ENCODE assay signal across 13 mouse cellular contexts in the genomic region with DNA sequence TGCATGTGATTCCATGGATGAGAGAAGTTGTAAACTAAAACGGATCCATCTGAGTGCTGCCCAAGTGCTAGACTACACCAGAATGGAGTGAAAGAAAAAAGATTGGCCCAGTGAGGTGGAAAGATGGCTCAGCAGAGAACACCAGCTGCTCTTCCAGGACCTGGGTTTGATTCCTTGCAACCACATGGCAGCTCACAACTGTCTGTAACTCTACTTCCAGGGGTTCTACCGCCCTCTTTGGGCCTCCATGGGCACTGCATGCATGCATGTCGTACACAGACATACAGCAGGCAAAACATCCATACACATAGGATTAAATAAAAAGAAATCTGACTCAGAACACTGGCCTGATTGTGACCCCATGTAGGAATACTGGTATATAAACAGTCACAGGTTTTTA. TPM values are rescaled to one million over a fixed set of nuclear protein-coding genes. Genes with fewer than 3 reads are reported as not detected.
A peak's percentile ranks its signal among the peaks of the same experiment; 100 is the strongest.
DNase-seq lines count a peak whose midpoint lies in the region; ATAC-seq and TF ChIP-seq lines count a peak whose summit lies in the region.
"Had no signal": no experiment of that assay in that cellular context is flagged by ENCODE, and none has a peak within 500 bp of the region (broad histone marks: within the 10 kb centered on the region; RNA-seq: fewer than 3 reads in every experiment).

No protein-coding gene starts in this region.

- TF ChIP-seq CTCF in left cerebral cortex, adult 2 months (IDR thresholded peaks at IDR 0.05) = peak; percentile 17
- peak; percentile 44; the same call in 1 of the 2 replicates for TF ChIP-seq CTCF in small intestine, adult 2 months (IDR thresholded peaks at IDR 0.05; ENCODE audit: extremely low read depth, insufficient read length, insufficient replicate concordance, low read depth, low read length)

- no peak overlapping the region for H3K4me2 ChIP-seq in hindbrain, embryonic 12.5 days (replicated peaks)
- H3K4me2 ChIP-seq: limb, embryonic 13.5 days; stomach, embryonic 15.5 days had no signal

- no peak overlapping the region for H3K4me3 ChIP-seq in left cerebral cortex, adult 2 months
- H3K4me3 ChIP-seq in small intestine, adult 2 months (ENCODE audit: low read depth, low read length) = no peak overlapping the region
- H3K4me3 ChIP-seq in hindbrain, embryonic 10.5 days = no peak overlapping the region
- no peak overlapping the region for H3K4me3 ChIP-seq in hindbrain, embryonic 12.5 days
- H3K4me3 ChIP-seq: embryonic facial prominence, embryonic 10.5 days; limb, embryonic 13.5 days; stomach, embryonic 15.5 days had no signal

- H3K9me3 ChIP-seq in hindbrain, embryonic 10.5 days = peaks cover 2% of the 10 kb centered on the region; the same call in 1 of the 2 replicates
- 0 out of 2 replicates have a peak, but pooled peaks cover 4% of the 10 kb centered on the region for H3K9me3 ChIP-seq in hindbrain, embryonic 12.5 days (replicated peaks)
- H3K9me3 ChIP-seq: embryonic facial prominence, embryonic 10.5 days; limb, embryonic 13.5 days; stomach, embryonic 15.5 days had no signal

- H3K9ac ChIP-seq in hindbrain, embryonic 12.5 days = no peak overlapping the region
- H3K9ac ChIP-seq: limb, embryonic 13.5 days; stomach, embryonic 15.5 days had no signal

- WGBS in small intestine, adult 2 months = 80% methylated on average over 3 of the region's 3 CpGs
- WGBS in hindbrain, embryonic 10.5 days = 78% methylated on average over 3 of the region's 3 CpGs
- whole genome bisulfite sequencing in hindbrain, embryonic 12.5 days = 86% methylated on average over 3 of the region's 3 CpGs

- no peaks in the 10 kb centered on the region for H3K27me3 ChIP-seq in small intestine, adult 2 months (ENCODE audit: control insufficient read depth, insufficient read depth, low read length)
- H3K27me3 ChIP-seq in hindbrain, embryonic 10.5 days (ENCODE audit: insufficient read depth, poor library complexity, severe bottlenecking) = no peaks in the 10 kb centered on the region
- no peaks in the 10 kb centered on the region for H3K27me3 ChIP-seq in hindbrain, embryonic 12.5 days
- H3K27me3 ChIP-seq: limb, embryonic 13.5 days; stomach, embryonic 15.5 days had no signal

- H3K36me3 ChIP-seq in small intestine, adult 2 months (ENCODE audit: control insufficient read depth, insufficient read depth, low read length) = peaks cover 28% of the 10 kb centered on the region
- peaks cover 18% of the 10 kb centered on the region for H3K36me3 ChIP-seq in hindbrain, embryonic 10.5 days
- peaks cover 24% of the 10 kb centered on the region; the same call in 1 of the 2 replicates for H3K36me3 ChIP-seq in hindbrain, embryonic 12.5 days
- H3K36me3 ChIP-seq: stomach, embryonic 15.5 days had no signal

- no peak for TF ChIP-seq POLR2A in small intestine, adult 2 months (IDR thresholded peaks at IDR 0.05; ENCODE audit: low read depth, low read length)

- H3K27ac ChIP-seq in left cerebral cortex, adult 2 months = no peak overlapping the region
- H3K27ac ChIP-seq in small intestine, adult 2 months (ENCODE audit: insufficient read depth, low read depth, low read length) = no peak overlapping the region
- H3K27ac ChIP-seq in hindbrain, embryonic 10.5 days = no peak overlapping the region
- no peak overlapping the region for H3K27ac ChIP-seq in hindbrain, embryonic 12.5 days
- H3K27ac ChIP-seq: embryonic facial prominence, embryonic 10.5 days; limb, embryonic 13.5 days; stomach, embryonic 15.5 days had no signal

- no peak for ATAC-seq in hindbrain, embryonic 12.5 days (ENCODE audit: low FRiP score)
- ATAC-seq: forebrain, embryonic 16.5 days had no signal

- DNase-seq in adrenal gland, postnatal 10 days = peak; percentile 19
- DNase-seq in adrenal gland, adult 8-10 months = no peak
- no peak for DNase-seq in left cerebral cortex, adult 2 months (ENCODE audit: extremely low spot score in 1 of 2, low spot score in 2 of 2)
- no peak for DNase-seq in left cerebral cortex, postnatal 36 days (ENCODE audit: low spot score in 2 of 2)
- DNase-seq in ZHBTc4 (ENCODE audit: low read depth, low spot score) = peak; percentile 52
- DNase-seq in hindbrain, embryonic 10.5 days (ENCODE audit: low spot score) = no peak
- DNase-seq: heart, adult 18-20 months had no signal

- intact Hi-C loops in left cerebral cortex, adult 2 months (cut with DNase I) = loop anchor here (5.0 kb wide), 1 partner anchor 399 kb away; no protein-coding TSS in a partner anchor
- intact Hi-C loops in left cerebral cortex, postnatal 36 days (cut with DNase I) = no loop called here

- H3K4me1 ChIP-seq in small intestine, adult 2 months (ENCODE audit: control insufficient read depth, insufficient read depth, insufficient read length, low read length) = no peaks in the 10 kb centered on the region
- peaks cover 9% of the 10 kb centered on the region for H3K4me1 ChIP-seq in hindbrain, embryonic 10.5 days (replicated peaks)
- peaks cover 2% of the 10 kb centered on the region; the same call in 1 of the 2 replicates for H3K4me1 ChIP-seq in hindbrain, embryonic 12.5 days
- H3K4me1 ChIP-seq: stomach, embryonic 15.5 days had no signal

RNA-seq across cellular contexts. Expression of a gene that starts 52.9 kb away (rescaled TPM):
- 10 to 100 TPM; 27.0 to 30.1 TPM for total RNA-seq in adrenal gland, postnatal 10 days (2021)
- total RNA-seq in adrenal gland, adult 8-10 months (2022) = 10 to 100 TPM; 32.3 to 57.3 (median 43.9) TPM
- 10 to 100 TPM; 61.3 to 67.1 TPM for total RNA-seq in left cerebral cortex, adult 2 months (2021)
- total RNA-seq in left cerebral cortex, postnatal 36 days (2021) = 10 to 100 TPM; 64.1 to 74.7 TPM
- polyA plus RNA-seq in small intestine, adult 2 months (2012; rRNA removed) = 27.4 and 52.7 TPM in 2 replicates
- polyA plus RNA-seq in hindbrain, embryonic 10.5 days (2016; fragmentation: Nextera tagmentation; extraction: Ambion mirVana) = 15.2 and 17.3 TPM in 2 replicates
- 32.4 and 32.9 TPM in 2 replicates for polyA plus RNA-seq in hindbrain, embryonic 12.5 days (2016; fragmentation: Nextera tagmentation; extraction: Ambion mirVana)

RNA-seq across cellular contexts. Expression of a gene that starts 53.9 kb away (rescaled TPM):
- 1 to 10 TPM; 4.2 to 4.7 TPM for total RNA-seq in adrenal gland, postnatal 10 days (2021)
- total RNA-seq in adrenal gland, adult 8-10 months (2022) = 1 to 10 TPM; 6.6 to 9.8 (median 7.8) TPM
- total RNA-seq in left cerebral cortex, adult 2 months (2021) = 1 to 10 TPM; 6.7 to 7.6 TPM
- total RNA-seq in left cerebral cortex, postnatal 36 days (2021) = 1 to 10 TPM; 6.1 to 7.1 TPM
- polyA plus RNA-seq in small intestine, adult 2 months (2012; rRNA removed) = 1.6 and 4.4 TPM in 2 replicates
- polyA plus RNA-seq in hindbrain, embryonic 10.5 days (2016; fragmentation: Nextera tagmentation; extraction: Ambion mirVana) = 24.1 and 25.0 TPM in 2 replicates
- polyA plus RNA-seq in hindbrain, embryonic 12.5 days (2016; fragmentation: Nextera tagmentation; extraction: Ambion mirVana) = 21.4 and 21.5 TPM in 2 replicates

Comparison
In these comparisons a context has a peak if more than half of its experiments do, and no peak if none do; other contexts are left out.
1. DNase-seq: peak in adrenal gland, postnatal 10 days (single experiment) and ZHBTc4 (single experiment); none in adrenal gland, adult 8-10 months (single experiment), left cerebral cortex, adult 2 months (0 of 2), left cerebral cortex, postnatal 36 days (0 of 2) and hindbrain, embryonic 10.5 days (single experiment).